Mouse (Mus musculus) thymus, postnatal 0 days (tissue): ENCODE measurements around the gene Dpm3. TPM values are rescaled to one million over a fixed set of nuclear protein-coding genes. Genes with fewer than 3 reads are reported as not detected.
"Not testable (repeated sequence)": the region's sequence is repeated elsewhere in the genome, so short reads cannot be mapped to it uniquely, and the experiment has no call there.

Source experiments
- DNase-seq: peaks from one replicate; pipeline ENCODE4 v3.0.0-alpha.2; 2015; ENCODE audit warnings: low spot score
- polyA plus RNA-seq: library from polyadenylated mRNA; unstranded; fragments of >200 nt; fragmentation: Nextera tagmentation; extraction: Ambion mirVana; gene quantifications from 2 replicates; pipeline ENCODE4 v1.2.1, GENCODE M21; 2015

The Dpm3 gene
- 163 and 167 TPM in 2 replicates for polyA plus RNA-seq

- DNase-seq = no peak
Measured at GRCm38 (mm10) chr3:89259076-89259475, at the start of gene Dpm3. Gene Dpm3, plus strand, starts transcription at chr3:89259358.

- DNase-seq = no peak
Measured at GRCm38 (mm10) chr3:89209731-89210130, 49.4 kb upstream of the Dpm3 start.

- DNase-seq = no peak
Measured at GRCm38 (mm10) chr3:89210162-89210561, 49.0 kb upstream of the Dpm3 start.

GRCm38 (mm10) chr3:89210731-89211130 lies 48.4 kb upstream of the Dpm3 start:
- DNase-seq = no peak

- DNase-seq = peak; percentile 86
Measured at GRCm38 (mm10) chr3:89213803-89214530, 45.2 kb upstream of the Dpm3 start.

- DNase-seq = no peak
Measured at GRCm38 (mm10) chr3:89214681-89215411, 44.3 kb upstream of the Dpm3 start, which contains the start of gene Thbs3. Gene Thbs3, plus strand, starts transcription at chr3:89215180.

- DNase-seq = peak; percentile 88
Measured at GRCm38 (mm10) chr3:89215853-89216252, 43.3 kb upstream of the Dpm3 start.

GRCm38 (mm10) chr3:89216407-89216806 lies 42.8 kb upstream of the Dpm3 start:
- DNase-seq = not testable (repeated sequence)

- DNase-seq = no peak
Measured at GRCm38 (mm10) chr3:89218271-89218670, 40.9 kb upstream of the Dpm3 start.

GRCm38 (mm10) chr3:89219546-89219945 lies 39.6 kb upstream of the Dpm3 start:
- no peak for DNase-seq

- DNase-seq = no peak
Measured at GRCm38 (mm10) chr3:89221167-89221566, 38.0 kb upstream of the Dpm3 start.

- DNase-seq = no peak
Measured at GRCm38 (mm10) chr3:89224796-89225195, 34.4 kb upstream of the Dpm3 start.

GRCm38 (mm10) chr3:89225321-89225815 lies 33.8 kb upstream of the Dpm3 start:
- no peak for DNase-seq

GRCm38 (mm10) chr3:89225918-89226317 lies 33.2 kb upstream of the Dpm3 start:
- no peak for DNase-seq

GRCm38 (mm10) chr3:89226361-89226760 lies 32.8 kb upstream of the Dpm3 start:
- DNase-seq = no peak

GRCm38 (mm10) chr3:89226900-89227299 lies 32.3 kb upstream of the Dpm3 start, which contains the start of gene Mtx1:
Gene Mtx1, minus strand, starts transcription at chr3:89227088.
- DNase-seq = no peak

- peak; percentile 48 for DNase-seq
Measured at GRCm38 (mm10) chr3:89227307-89228179, 31.6 kb upstream of the Dpm3 start.

GRCm38 (mm10) chr3:89228180-89228549 lies 31.0 kb upstream of the Dpm3 start:
- DNase-seq = peak; percentile 84

GRCm38 (mm10) chr3:89228836-89229235 lies 30.3 kb upstream of the Dpm3 start, which contains the start of gene Muc1:
Gene Muc1, plus strand, starts transcription at chr3:89229057.
- no peak for DNase-seq

GRCm38 (mm10) chr3:89229276-89229675 lies 29.9 kb upstream of the Dpm3 start:
- no peak for DNase-seq

GRCm38 (mm10) chr3:89230561-89230960 lies 28.6 kb upstream of the Dpm3 start:
- no peak for DNase-seq
